Mouse (Mus musculus): ENCODE measurements around the gene Csnk1e. TPM values are rescaled to one million over a fixed set of nuclear protein-coding genes. Genes with fewer than 3 reads are reported as not detected.

The Csnk1e gene
- polyA plus RNA-seq, 1 experiment from 2014 or later = 182 TPM

- 86% methylated on average over 10 of the region's 10 CpGs for WGBS
- Histone ChIP-seq H3K4me3 (ENCODE audit: low read depth, low read length) (no peak overlapping the region), H3K27me3 (ENCODE audit: control insufficient read depth, insufficient read depth, low read length) (no peaks in the 10 kb centered on the region), H3K9me3 (ENCODE audit: control insufficient read depth, low read length) (no peaks in the 10 kb centered on the region), H3K27ac (ENCODE audit: low read depth, low read length) (no peak overlapping the region), H3K36me3 (ENCODE audit: control insufficient read depth, insufficient read depth, low read length) (peaks cover 50% of the 10 kb centered on the region), H3K4me2 (no peak overlapping the region), H3K9ac (ENCODE audit: low read length) (no peak overlapping the region), H3K4me1 (ENCODE audit: control insufficient read depth, insufficient read depth, low read length) (peaks cover 7% of the 10 kb centered on the region)
- no peak for DNase-seq (ENCODE audit: low spot score, missing footprints)
- ATAC-seq (ENCODE audit: low FRiP score) = no peak
Observed at GRCm38 (mm10) chr15:79430461-79431000, 24.8 kb downstream of the Csnk1e start.

GRCm38 (mm10) chr15:79429994-79430393 is 25.4 kb downstream of the Csnk1e start:
- no peaks in the 10 kb centered on the region for H3K27me3 ChIP-seq (ENCODE audit: control insufficient read depth, insufficient read depth, low read length)
- no peak overlapping the region for H3K27ac ChIP-seq (ENCODE audit: low read depth, low read length)
- no peaks in the 10 kb centered on the region for H3K9me3 ChIP-seq (ENCODE audit: control insufficient read depth, low read length)
- ATAC-seq (ENCODE audit: low FRiP score) (no peak), DNase-seq (ENCODE audit: low spot score, missing footprints) (no peak)
- H3K4me1 ChIP-seq (ENCODE audit: control insufficient read depth, insufficient read depth, low read length) = peaks cover 3% of the 10 kb centered on the region; the same call in 1 of the 2 replicates
- H3K4me2 ChIP-seq = no peak overlapping the region
- WGBS = 94% methylated on average over 8 of the region's 9 CpGs
- H3K9ac ChIP-seq (ENCODE audit: low read length) = no peak overlapping the region
- H3K36me3 ChIP-seq (ENCODE audit: control insufficient read depth, insufficient read depth, low read length) = peaks cover 52% of the 10 kb centered on the region
- no peak overlapping the region for H3K4me3 ChIP-seq (ENCODE audit: low read depth, low read length)

GRCm38 (mm10) chr15:79429527-79429926 is 25.8 kb downstream of the Csnk1e start:
- no peaks in the 10 kb centered on the region for H3K27me3 ChIP-seq (ENCODE audit: control insufficient read depth, insufficient read depth, low read length)
- no peak overlapping the region for H3K9ac ChIP-seq (ENCODE audit: low read length)
- peaks cover 2% of the 10 kb centered on the region; the same call in 1 of the 2 replicates for H3K4me1 ChIP-seq (ENCODE audit: control insufficient read depth, insufficient read depth, low read length)
- H3K4me2 ChIP-seq = no peak overlapping the region
- H3K36me3 ChIP-seq (ENCODE audit: control insufficient read depth, insufficient read depth, low read length) = peaks cover 52% of the 10 kb centered on the region
- DNase-seq (ENCODE audit: low spot score, missing footprints) = no peak
- no peak overlapping the region for H3K4me3 ChIP-seq (ENCODE audit: low read depth, low read length)
- H3K9me3 ChIP-seq (ENCODE audit: control insufficient read depth, low read length) = no peaks in the 10 kb centered on the region
- WGBS = 87% methylated on average over 12 of the region's 12 CpGs
- ATAC-seq (ENCODE audit: low FRiP score) = no peak
- no peak overlapping the region for H3K27ac ChIP-seq (ENCODE audit: low read depth, low read length)

GRCm38 (mm10) chr15:79428616-79429015 is 26.8 kb downstream of the Csnk1e start:
- no peaks in the 10 kb centered on the region for H3K9me3 ChIP-seq (ENCODE audit: control insufficient read depth, low read length)
- H3K9ac ChIP-seq (ENCODE audit: low read length) = no peak overlapping the region
- no peak overlapping the region for H3K4me2 ChIP-seq
- 85% methylated on average over 4 of the region's 4 CpGs for WGBS
- H3K4me1 ChIP-seq (ENCODE audit: control insufficient read depth, insufficient read depth, low read length) = peaks cover 2% of the 10 kb centered on the region; the same call in 1 of the 2 replicates
- no peaks in the 10 kb centered on the region for H3K27me3 ChIP-seq (ENCODE audit: control insufficient read depth, insufficient read depth, low read length)
- no peak overlapping the region for H3K27ac ChIP-seq (ENCODE audit: low read depth, low read length)
- peaks cover 53% of the 10 kb centered on the region for H3K36me3 ChIP-seq (ENCODE audit: control insufficient read depth, insufficient read depth, low read length)
- DNase-seq (ENCODE audit: low spot score, missing footprints) (no peak), ATAC-seq (ENCODE audit: low FRiP score) (no peak)
- H3K4me3 ChIP-seq (ENCODE audit: low read depth, low read length) = no peak overlapping the region

GRCm38 (mm10) chr15:79427516-79427915 is 27.9 kb downstream of the Csnk1e start:
- Histone ChIP-seq H3K9ac (ENCODE audit: low read length) (no peak overlapping the region), H3K36me3 (ENCODE audit: control insufficient read depth, insufficient read depth, low read length) (peaks cover 59% of the 10 kb centered on the region), H3K9me3 (ENCODE audit: control insufficient read depth, low read length) (no peaks in the 10 kb centered on the region), H3K27ac (ENCODE audit: low read depth, low read length) (no peak overlapping the region), H3K4me2 (no peak overlapping the region), H3K4me3 (ENCODE audit: low read depth, low read length) (no peak overlapping the region), H3K27me3 (ENCODE audit: control insufficient read depth, insufficient read depth, low read length) (no peaks in the 10 kb centered on the region), H3K4me1 (ENCODE audit: control insufficient read depth, insufficient read depth, low read length) (no peaks in the 10 kb centered on the region)
- 94% methylated on average over 6 of the region's 6 CpGs for WGBS
- DNase-seq (ENCODE audit: low spot score, missing footprints) (no peak), ATAC-seq (ENCODE audit: low FRiP score) (no peak)

- Histone ChIP-seq H3K27ac (ENCODE audit: low read depth, low read length) (no peak overlapping the region), H3K4me3 (ENCODE audit: low read depth, low read length) (no peak overlapping the region), H3K36me3 (ENCODE audit: control insufficient read depth, insufficient read depth, low read length) (peaks cover 68% of the 10 kb centered on the region), H3K4me2 (no peak overlapping the region), H3K9ac (ENCODE audit: low read length) (no peak overlapping the region), H3K9me3 (ENCODE audit: control insufficient read depth, low read length) (no peaks in the 10 kb centered on the region), H3K27me3 (ENCODE audit: control insufficient read depth, insufficient read depth, low read length) (no peaks in the 10 kb centered on the region), H3K4me1 (ENCODE audit: control insufficient read depth, insufficient read depth, low read length) (no peaks in the 10 kb centered on the region)
- no peak for ATAC-seq (ENCODE audit: low FRiP score)
- WGBS = 84% methylated on average over 11 of the region's 11 CpGs
- no peak for DNase-seq (ENCODE audit: low spot score, missing footprints)
Observed at GRCm38 (mm10) chr15:79425516-79425915, 29.9 kb downstream of the Csnk1e start.

- Histone ChIP-seq H3K27ac (ENCODE audit: low read depth, low read length) (no peak overlapping the region), H3K9me3 (ENCODE audit: control insufficient read depth, low read length) (no peaks in the 10 kb centered on the region), H3K4me2 (no peak overlapping the region), H3K9ac (ENCODE audit: low read length) (no peak overlapping the region), H3K27me3 (ENCODE audit: control insufficient read depth, insufficient read depth, low read length) (no peaks in the 10 kb centered on the region), H3K4me1 (ENCODE audit: control insufficient read depth, insufficient read depth, low read length) (no peaks in the 10 kb centered on the region), H3K4me3 (ENCODE audit: low read depth, low read length) (no peak overlapping the region), H3K36me3 (ENCODE audit: control insufficient read depth, insufficient read depth, low read length) (peaks cover 70% of the 10 kb centered on the region)
- ATAC-seq (ENCODE audit: low FRiP score) (no peak), DNase-seq (ENCODE audit: low spot score, missing footprints) (no peak)
- WGBS = 92% methylated on average over 17 of the region's 17 CpGs
Observed at GRCm38 (mm10) chr15:79424602-79425001, 30.8 kb downstream of the Csnk1e start.

GRCm38 (mm10) chr15:79422715-79423243 is 32.6 kb downstream of the Csnk1e start:
- H3K36me3 ChIP-seq (ENCODE audit: control insufficient read depth, insufficient read depth, low read length) = peaks cover 70% of the 10 kb centered on the region
- H3K27me3 ChIP-seq (ENCODE audit: control insufficient read depth, insufficient read depth, low read length) = no peaks in the 10 kb centered on the region
- WGBS = 96% methylated on average over 6 of the region's 6 CpGs
- H3K9ac ChIP-seq (ENCODE audit: low read length) = no peak overlapping the region
- no peaks in the 10 kb centered on the region for H3K9me3 ChIP-seq (ENCODE audit: control insufficient read depth, low read length)
- no peak overlapping the region for H3K4me2 ChIP-seq
- no peak overlapping the region for H3K4me3 ChIP-seq (ENCODE audit: low read depth, low read length)
- no peaks in the 10 kb centered on the region for H3K4me1 ChIP-seq (ENCODE audit: control insufficient read depth, insufficient read depth, low read length)
- DNase-seq (ENCODE audit: low spot score, missing footprints) (no peak), ATAC-seq (ENCODE audit: low FRiP score) (no peak)
- H3K27ac ChIP-seq (ENCODE audit: low read depth, low read length) = no peak overlapping the region

GRCm38 (mm10) chr15:79418677-79419076 is 36.7 kb downstream of the Csnk1e start:
- Histone ChIP-seq H3K4me2 (no peak overlapping the region), H3K9me3 (ENCODE audit: control insufficient read depth, low read length) (no peaks in the 10 kb centered on the region), H3K27ac (ENCODE audit: low read depth, low read length) (no peak overlapping the region), H3K36me3 (ENCODE audit: control insufficient read depth, insufficient read depth, low read length) (peaks cover 61% of the 10 kb centered on the region), H3K27me3 (ENCODE audit: control insufficient read depth, insufficient read depth, low read length) (no peaks in the 10 kb centered on the region), H3K9ac (ENCODE audit: low read length) (no peak overlapping the region), H3K4me3 (ENCODE audit: low read depth, low read length) (no peak overlapping the region), H3K4me1 (ENCODE audit: control insufficient read depth, insufficient read depth, low read length) (no peaks in the 10 kb centered on the region)
- ATAC-seq (ENCODE audit: low FRiP score) (no peak), DNase-seq (ENCODE audit: low spot score, missing footprints) (no peak)
- WGBS = 94% methylated on average over 11 of the region's 11 CpGs

All from midbrain, embryonic 11.5 days (tissue).